Mouse (Mus musculus) left cerebral cortex, adult 18-20 months (tissue): ENCODE results near the gene Ankrd10. TPM values are rescaled to one million over a fixed set of nuclear protein-coding genes. Genes with fewer than 3 reads are reported as not detected.

Experiments
- microRNA-seq, 2 experiments: library from miRNA; unstranded; fragments of <30 nt; microRNA quantifications; one replicate each; pipeline ENCODE4 v1.2.0; 2021
- total RNA-seq, 2 experiments: library from RNA; stranded (reverse); gene quantifications; 2 replicates each; pipeline ENCODE4 v1.2.3; 2021

The Ankrd10 gene
- total RNA-seq, 2 experiments from 2014 or later, result 50.1 to 52.4 TPM

Small RNAs within 50 kb of the gene (microRNA-seq; reads per million reads assigned to microRNA genes)
- 1.7 to 2.1 reads per million in 2 experiments for gene Mir7238

Other genes starting within 250 kb of the Ankrd10 start
- under 1 TPM; 0.40 to 0.44 TPM for gene Rab20, start 157.0 kb downstream of the Ankrd10 start, total RNA-seq
- gene Naxd, start 138.3 kb downstream of the Ankrd10 start, total RNA-seq, result 10 to 100 TPM; 54.2 to 55.2 TPM
- gene Cars2, start 85.0 kb downstream of the Ankrd10 start, total RNA-seq, result 10 to 100 TPM; 19.9 to 21.5 TPM
- gene Ing1, start 80.2 kb downstream of the Ankrd10 start, total RNA-seq, result 10 to 100 TPM; 55.5 to 63.1 TPM
- gene 1700016D06Rik, start 65.3 kb upstream of the Ankrd10 start, total RNA-seq, result not detected
- 100 to 1,000 TPM; 116 to 119 TPM for gene Arhgef7, start 92.0 kb upstream of the Ankrd10 start, total RNA-seq
- not detected for gene Tex29, start 204.7 kb upstream of the Ankrd10 start, total RNA-seq